Comparison of ENCODE assay signal across 8 mouse cellular contexts in genomic region chr3:16930299-16930698, GRCm38 (mm10).
DNase-seq lines count a peak whose midpoint lies in the region; ATAC-seq and TF ChIP-seq lines count a peak whose summit lies in the region.

No protein-coding gene starts in this region.

- no peak overlapping the region for H3K27ac ChIP-seq in ES-Bruce4 (ENCODE audit: insufficient read depth, low read length)
- 0 out of 2 replicates have a peak overlapping the region, but pooled peaks have one; percentile 10 for H3K27ac ChIP-seq in midbrain, embryonic 12.5 days (replicated peaks)

- peak; percentile 30 for TF ChIP-seq CTCF in ES-Bruce4 (IDR thresholded peaks at IDR 0.05; ENCODE audit: low read depth, low read length)

- H3K4me3 ChIP-seq in ES-Bruce4 (ENCODE audit: low read depth, low read length), result no peak overlapping the region
- no peak overlapping the region for H3K4me3 ChIP-seq in midbrain, embryonic 12.5 days

- no peak overlapping the region for H3K4me2 ChIP-seq in midbrain, embryonic 12.5 days (replicated peaks)

- no peaks in the 10 kb centered on the region for H3K36me3 ChIP-seq in ES-Bruce4 (ENCODE audit: control insufficient read depth, insufficient read depth, low read length, poor library complexity, severe bottlenecking)
- H3K36me3 ChIP-seq in midbrain, embryonic 12.5 days, result no peaks in the 10 kb centered on the region

- 28% methylated on average over 3 of the region's 3 CpGs for WGBS in midbrain, embryonic 12.5 days

- no peak for TF ChIP-seq EP300 in ES-Bruce4 (IDR thresholded peaks at IDR 0.05; ENCODE audit: insufficient read depth, low read depth, low read length)

- H3K4me1 ChIP-seq in ES-Bruce4 (ENCODE audit: control insufficient read depth, insufficient read depth, low read length), result no peaks in the 10 kb centered on the region
- H3K4me1 ChIP-seq in midbrain, embryonic 12.5 days, result 0 out of 2 replicates have a peak, but pooled peaks cover 3% of the 10 kb centered on the region

- H3K27me3 ChIP-seq in ES-Bruce4 (ENCODE audit: control insufficient read depth, insufficient read depth, low read length, poor library complexity, severe bottlenecking), result no peaks in the 10 kb centered on the region
- H3K27me3 ChIP-seq in midbrain, embryonic 12.5 days, result no peaks in the 10 kb centered on the region

- H3K9me3 ChIP-seq in ES-Bruce4 (replicated peaks; ENCODE audit: control insufficient read depth, insufficient read depth, low read length, poor library complexity, severe bottlenecking), result no peaks in the 10 kb centered on the region
- H3K9me3 ChIP-seq in midbrain, embryonic 12.5 days, result no peaks in the 10 kb centered on the region

- peak; percentile 48; the same call in 1 of the 2 replicates for ATAC-seq in midbrain, embryonic 12.5 days (ENCODE audit: low FRiP score, low read depth)

- DNase-seq in WW6 (ENCODE audit: low read depth, low spot score), result peak; percentile 45
- peak; percentile 59 for DNase-seq in frontal cortex, postnatal 10 days (ENCODE audit: low spot score in 2 of 2)
- no peak for DNase-seq in c-Kit-positive CD71-positive TER-119-positive erythroid progenitor cells, embryonic 14.5 days (ENCODE audit: low spot score)
- DNase-seq in adrenal gland, adult 8-10 months, result no peak
- DNase-seq in natural killer cell, adult 2 months (ENCODE audit: low spot score in 2 of 2), result no peak
- DNase-seq in thymus, postnatal 10 days (ENCODE audit: low spot score in 2 of 2), result no peak

- H3K9ac ChIP-seq in ES-Bruce4 (ENCODE audit: low read depth, poor library complexity, severe bottlenecking), result no peak overlapping the region
- no peak overlapping the region for H3K9ac ChIP-seq in midbrain, embryonic 12.5 days (replicated peaks)

- TF ChIP-seq POLR2A in ES-Bruce4 (IDR thresholded peaks at IDR 0.05; ENCODE audit: insufficient read depth, low read length), result no peak

Comparison
In these comparisons a context has a peak if more than half of its experiments do, and no peak if none do; other contexts are left out.
1. DNase-seq: peak in WW6 (single experiment) and frontal cortex, postnatal 10 days (2 of 2); none in c-Kit-positive CD71-positive TER-119-positive erythroid progenitor cells, embryonic 14.5 days (single experiment), adrenal gland, adult 8-10 months (single experiment), natural killer cell, adult 2 months (0 of 2) and thymus, postnatal 10 days (0 of 2).